Mouse (Mus musculus): ENCODE data around the gene Lamtor1. TPM values are rescaled to one million over a fixed set of nuclear protein-coding genes. Genes with fewer than 3 reads are reported as not detected.
"Not testable (repeated sequence)": the region's sequence is repeated elsewhere in the genome, so short reads cannot be mapped to it uniquely, and the experiment has no call there.

Gene Lamtor1
- polyA plus RNA-seq, 1 experiment: 235 TPM

DNA sequence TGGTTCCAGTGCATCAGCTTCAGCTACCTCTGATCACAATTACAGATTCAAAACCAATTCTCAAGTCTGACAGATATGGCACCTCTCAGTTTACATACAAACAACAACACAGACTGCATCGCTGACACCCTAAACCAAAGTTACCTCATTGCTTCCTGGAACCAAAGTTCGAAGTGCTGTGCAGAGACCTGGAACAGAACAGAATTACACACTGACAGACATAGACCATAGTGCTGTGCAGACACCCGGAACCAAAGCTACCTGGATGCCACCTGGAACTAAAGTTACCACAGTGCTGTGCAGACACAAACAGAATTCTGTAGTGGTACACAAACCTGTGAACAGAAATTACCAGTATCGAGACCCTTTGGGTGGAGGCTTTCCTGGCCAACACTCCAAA, 34.1 kb downstream of the Lamtor1 start:
- H3K4me1 ChIP-seq (replicated peaks; ENCODE audit: control insufficient read depth, insufficient read depth, low read length): 0 out of 2 replicates have a peak, but pooled peaks cover 2% of the 10 kb centered on the region
- H3K4me3 ChIP-seq (ENCODE audit: control insufficient read depth, insufficient read depth, low read length): no peak overlapping the region
- peaks cover 6% of the 10 kb centered on the region for H3K36me3 ChIP-seq (ENCODE audit: control insufficient read depth, insufficient read depth, low read length)
- no peak overlapping the region for H3K27ac ChIP-seq (ENCODE audit: control insufficient read depth, insufficient read depth, low read length)
- TF ChIP-seq CTCF (IDR thresholded peaks at IDR 0.05; ENCODE audit: borderline replicate concordance, control insufficient read depth, extremely low read depth, insufficient read depth, low read length, poor library complexity) (no peak), POLR2A (IDR thresholded peaks at IDR 0.05; ENCODE audit: control insufficient read depth, extremely low read depth, insufficient read depth, low read length, poor library complexity) (no peak)
- no peaks in the 10 kb centered on the region for H3K27me3 ChIP-seq (ENCODE audit: control insufficient read depth, insufficient read depth, low read length)
- DNase-seq: no peak
- 91% methylated on average over 4 of the region's 4 CpGs for WGBS

DNA sequence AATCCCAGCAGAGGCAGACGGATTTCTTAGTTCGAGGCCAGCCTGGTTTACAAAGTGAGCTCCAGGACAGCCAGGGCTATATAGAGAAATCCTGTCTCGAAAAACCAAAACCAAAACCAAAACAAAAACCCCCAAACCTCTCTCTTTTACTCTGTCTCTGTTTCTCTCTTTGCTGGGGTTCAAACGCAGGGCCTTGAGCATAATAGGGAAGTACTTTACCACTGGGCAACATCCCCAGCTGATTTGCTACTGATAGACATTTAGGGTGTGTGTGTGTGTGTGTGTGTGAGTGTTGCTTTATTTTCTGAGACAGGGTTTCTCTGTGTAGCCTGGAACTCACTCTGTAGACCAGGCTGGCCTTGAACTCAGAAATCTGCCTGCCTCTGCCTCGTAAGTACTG, 43.3 kb downstream of the Lamtor1 start:
- WGBS: 43% methylated on average over 5 of the region's 5 CpGs
- H3K4me1 ChIP-seq (replicated peaks; ENCODE audit: control insufficient read depth, insufficient read depth, low read length); H3K27ac ChIP-seq (ENCODE audit: control insufficient read depth, insufficient read depth, low read length): not testable (repeated sequence)

DNA sequence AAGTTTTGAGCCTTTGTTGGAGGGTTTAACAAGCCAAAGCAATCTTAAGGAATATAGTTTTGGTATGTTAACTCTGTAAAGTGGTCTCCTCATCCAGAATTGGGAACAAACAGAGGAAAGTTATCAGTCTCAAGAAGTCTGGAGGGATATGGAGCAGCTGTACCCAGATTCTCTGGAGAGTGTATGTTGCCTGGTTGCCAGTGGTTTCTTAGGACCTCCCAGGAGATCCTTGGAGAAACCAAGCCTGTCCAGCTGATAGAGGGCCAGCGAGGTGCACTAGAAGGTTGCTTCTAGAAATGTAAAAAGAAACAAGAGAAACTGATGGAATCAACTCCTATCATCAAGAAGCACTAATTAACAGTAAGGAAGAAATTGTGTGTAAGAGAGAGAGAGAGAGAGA, 45.9 kb downstream of the Lamtor1 start:
- H3K4me1 ChIP-seq (replicated peaks; ENCODE audit: control insufficient read depth, insufficient read depth, low read length): 0 out of 2 replicates have a peak, but pooled peaks cover 2% of the 10 kb centered on the region
- H3K27me3 ChIP-seq (ENCODE audit: control insufficient read depth, insufficient read depth, low read length): no peaks in the 10 kb centered on the region
- WGBS: 74% methylated on average over 1 of the region's 1 CpGs
- TF ChIP-seq CTCF (IDR thresholded peaks at IDR 0.05; ENCODE audit: borderline replicate concordance, control insufficient read depth, extremely low read depth, insufficient read depth, low read length, poor library complexity) (no peak), POLR2A (IDR thresholded peaks at IDR 0.05; ENCODE audit: control insufficient read depth, extremely low read depth, insufficient read depth, low read length, poor library complexity) (no peak)
- H3K27ac ChIP-seq (ENCODE audit: control insufficient read depth, insufficient read depth, low read length): no peak overlapping the region
- no peak overlapping the region for H3K4me3 ChIP-seq (ENCODE audit: control insufficient read depth, insufficient read depth, low read length)
- no peak for DNase-seq
- no peaks in the 10 kb centered on the region for H3K36me3 ChIP-seq (ENCODE audit: control insufficient read depth, insufficient read depth, low read length)

More for the DNA sequence above, 43.3 kb downstream of the Lamtor1 start:
- not testable (repeated sequence) for DNase-seq; H3K4me3 ChIP-seq (ENCODE audit: control insufficient read depth, insufficient read depth, low read length); H3K36me3 ChIP-seq (ENCODE audit: control insufficient read depth, insufficient read depth, low read length); H3K27me3 ChIP-seq (ENCODE audit: control insufficient read depth, insufficient read depth, low read length)

DNA sequence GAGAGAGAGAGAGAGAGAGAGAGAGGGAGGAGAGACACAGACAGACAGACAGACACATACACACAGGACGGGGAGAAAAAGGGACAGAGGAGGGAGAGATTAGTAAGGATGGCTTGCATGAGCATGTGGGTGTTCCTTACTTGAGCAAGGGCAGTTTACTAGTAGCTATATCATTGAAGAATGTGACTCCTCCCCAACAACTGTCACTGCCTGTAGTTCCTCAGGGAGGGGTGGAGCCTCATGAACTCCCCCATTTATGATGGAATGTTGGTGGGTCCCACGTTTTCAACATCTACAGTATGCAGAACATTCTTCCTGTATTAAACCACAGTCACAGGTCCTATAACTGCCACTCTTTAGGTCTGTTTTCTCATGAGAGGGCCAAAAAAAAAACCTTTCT, 46.4 kb downstream of the Lamtor1 start:
- TF ChIP-seq POLR2A (IDR thresholded peaks at IDR 0.05; ENCODE audit: control insufficient read depth, extremely low read depth, insufficient read depth, low read length, poor library complexity) (no peak), CTCF (IDR thresholded peaks at IDR 0.05; ENCODE audit: borderline replicate concordance, control insufficient read depth, extremely low read depth, insufficient read depth, low read length, poor library complexity) (no peak)
- 12% methylated on average over 2 of the region's 2 CpGs for WGBS
- Histone ChIP-seq H3K27ac (ENCODE audit: control insufficient read depth, insufficient read depth, low read length) (no peak overlapping the region), H3K36me3 (ENCODE audit: control insufficient read depth, insufficient read depth, low read length) (no peaks in the 10 kb centered on the region), H3K27me3 (ENCODE audit: control insufficient read depth, insufficient read depth, low read length) (no peaks in the 10 kb centered on the region), H3K4me3 (ENCODE audit: control insufficient read depth, insufficient read depth, low read length) (no peak overlapping the region), H3K4me1 (replicated peaks; ENCODE audit: control insufficient read depth, insufficient read depth, low read length) (peaks cover 4% of the 10 kb centered on the region; the same call in 1 of the 2 replicates)
- no peak for DNase-seq

DNA sequence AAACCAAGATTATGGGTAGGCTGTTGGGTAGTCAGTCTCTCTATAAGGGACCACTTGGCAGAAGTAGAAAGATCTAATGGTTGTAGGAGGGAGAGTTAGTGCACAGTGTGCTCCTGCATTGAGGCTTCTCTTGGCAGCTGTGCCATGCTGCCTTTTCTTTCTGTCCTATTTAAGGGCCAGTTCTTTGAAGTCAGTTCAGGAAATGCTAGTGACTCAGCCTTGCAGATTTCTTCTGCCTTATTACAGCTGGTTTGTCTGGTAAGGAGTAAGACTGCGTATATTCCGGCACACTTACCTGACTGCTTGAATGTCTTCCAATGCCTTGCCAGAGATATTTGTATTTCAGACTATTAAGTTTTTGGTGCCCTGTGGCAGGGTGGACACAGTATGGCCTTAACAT, 48.5 kb downstream of the Lamtor1 start:
- Histone ChIP-seq H3K36me3 (ENCODE audit: control insufficient read depth, insufficient read depth, low read length) (no peaks in the 10 kb centered on the region), H3K4me1 (replicated peaks; ENCODE audit: control insufficient read depth, insufficient read depth, low read length) (peaks cover 4% of the 10 kb centered on the region; the same call in 1 of the 2 replicates), H3K27me3 (ENCODE audit: control insufficient read depth, insufficient read depth, low read length) (no peaks in the 10 kb centered on the region), H3K27ac (ENCODE audit: control insufficient read depth, insufficient read depth, low read length) (no peak overlapping the region), H3K4me3 (ENCODE audit: control insufficient read depth, insufficient read depth, low read length) (no peak overlapping the region)
- DNase-seq: no peak
- TF ChIP-seq POLR2A (IDR thresholded peaks at IDR 0.05; ENCODE audit: control insufficient read depth, extremely low read depth, insufficient read depth, low read length, poor library complexity): no peak
- no peak for TF ChIP-seq CTCF (IDR thresholded peaks at IDR 0.05; ENCODE audit: borderline replicate concordance, control insufficient read depth, extremely low read depth, insufficient read depth, low read length, poor library complexity)
- WGBS: 33% methylated on average over 2 of the region's 2 CpGs

DNA sequence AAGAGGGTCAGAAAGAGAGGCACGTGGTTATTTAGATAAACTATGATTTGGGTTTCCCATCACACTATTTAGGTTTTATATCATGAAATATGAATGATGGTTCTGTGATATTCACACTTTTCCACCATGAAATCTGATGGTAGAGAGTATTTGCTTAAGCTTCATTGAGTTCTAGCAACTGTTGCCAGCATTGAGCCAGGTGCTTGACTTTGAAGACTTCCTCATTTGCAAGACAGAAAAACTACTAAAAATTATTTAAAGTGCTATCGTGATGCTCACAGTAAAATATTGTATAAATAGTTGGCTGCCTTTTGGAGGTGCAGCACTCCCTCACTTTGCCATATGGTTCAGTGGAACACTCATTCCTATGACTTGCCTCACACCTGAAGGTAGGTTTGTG, 49.6 kb downstream of the Lamtor1 start:
- Histone ChIP-seq H3K4me3 (ENCODE audit: control insufficient read depth, insufficient read depth, low read length) (no peak overlapping the region), H3K4me1 (replicated peaks; ENCODE audit: control insufficient read depth, insufficient read depth, low read length) (peaks cover 4% of the 10 kb centered on the region; the same call in 1 of the 2 replicates), H3K27ac (ENCODE audit: control insufficient read depth, insufficient read depth, low read length) (no peak overlapping the region), H3K27me3 (ENCODE audit: control insufficient read depth, insufficient read depth, low read length) (no peaks in the 10 kb centered on the region), H3K36me3 (ENCODE audit: control insufficient read depth, insufficient read depth, low read length) (no peaks in the 10 kb centered on the region)
- 41% methylated on average over 2 of the region's 2 CpGs for WGBS
- no peak for TF ChIP-seq POLR2A (IDR thresholded peaks at IDR 0.05; ENCODE audit: control insufficient read depth, extremely low read depth, insufficient read depth, low read length, poor library complexity)
- no peak for TF ChIP-seq CTCF (IDR thresholded peaks at IDR 0.05; ENCODE audit: borderline replicate concordance, control insufficient read depth, extremely low read depth, insufficient read depth, low read length, poor library complexity)
- DNase-seq: no peak

DNA sequence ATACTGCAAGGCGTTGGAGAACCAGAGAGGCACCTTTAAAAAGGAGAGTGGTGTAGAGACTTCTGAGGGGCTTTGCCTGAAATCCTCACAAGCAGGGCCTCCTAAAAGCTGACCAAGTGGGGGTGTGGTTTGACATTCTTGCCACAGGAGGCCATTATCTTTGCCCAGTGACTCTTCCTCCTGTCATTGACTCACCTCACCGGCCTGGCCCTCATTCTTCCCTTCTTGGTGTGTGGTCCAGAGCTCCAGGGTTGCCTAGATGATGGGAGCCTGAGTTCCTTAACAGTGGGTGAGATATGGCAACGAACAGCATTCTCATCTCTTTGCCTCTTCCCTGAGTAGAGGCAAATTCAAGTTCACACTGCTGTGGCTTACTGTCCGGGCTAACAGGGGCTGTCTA, 50.2 kb downstream of the Lamtor1 start:
- Histone ChIP-seq H3K27ac (ENCODE audit: control insufficient read depth, insufficient read depth, low read length) (no peak overlapping the region), H3K36me3 (ENCODE audit: control insufficient read depth, insufficient read depth, low read length) (no peaks in the 10 kb centered on the region), H3K4me1 (replicated peaks; ENCODE audit: control insufficient read depth, insufficient read depth, low read length) (peaks cover 4% of the 10 kb centered on the region; the same call in 1 of the 2 replicates), H3K4me3 (ENCODE audit: control insufficient read depth, insufficient read depth, low read length) (no peak overlapping the region), H3K27me3 (ENCODE audit: control insufficient read depth, insufficient read depth, low read length) (no peaks in the 10 kb centered on the region)
- no peak for DNase-seq
- TF ChIP-seq CTCF (IDR thresholded peaks at IDR 0.05; ENCODE audit: borderline replicate concordance, control insufficient read depth, extremely low read depth, insufficient read depth, low read length, poor library complexity) (no peak), POLR2A (IDR thresholded peaks at IDR 0.05; ENCODE audit: control insufficient read depth, extremely low read depth, insufficient read depth, low read length, poor library complexity) (no peak)
- WGBS: 82% methylated on average over 4 of the region's 4 CpGs
